Mouse (Mus musculus) ES-E14 (cell line): ENCODE measurements at regions not wholly inside any gene's neighbourhood (a gene's known extent, or its start where the extent isn't known, plus 50 kb on each side); places are given as distances from the start of the nearest gene placed in this dataset.

ENCODE experiments used
- DNase-seq: peaks from one replicate; pipeline ENCODE4 v3.0.0-alpha.2; 2013; ENCODE audit warnings: low read depth, low spot score
- H3K27ac ChIP-seq: 2 replicates; pipeline ENCODE4 v1.5.1; 2012; ENCODE audit warnings: low read depth, mild to moderate bottlenecking, low read length, moderate library complexity, mixed read lengths; ENCODE audit not compliant: poor library complexity, insufficient read depth, severe bottlenecking
- H3K36me3 ChIP-seq: 2 replicates; pipeline ENCODE4 v1.6.1; 2012; ENCODE audit warnings: mild to moderate bottlenecking, low read length, moderate library complexity, mixed read lengths; ENCODE audit not compliant: control insufficient read depth, poor library complexity, insufficient read depth, severe bottlenecking
- H3K4me1 ChIP-seq, 2 experiments: fragments of 150-350 bp in 1 of 2; sonication (generic) in 1 of 2; 2 replicates each; pipeline ENCODE4 v1.6.1; 2012; ENCODE audit warnings: low read length in 2 of 2, mild to moderate bottlenecking in 1 of 2, mixed read lengths in 1 of 2; ENCODE audit not compliant: control insufficient read depth in 2 of 2, insufficient read depth in 2 of 2, poor library complexity in 1 of 2
- H3K4me3 ChIP-seq, 2 experiments: fragments of 150-350 bp in 1 of 2; sonication (generic) in 1 of 2; 2 replicates each; pipeline ENCODE4 v1.5.1; 2012; ENCODE audit warnings: low read length in 2 of 2, low read depth in 1 of 2, mild to moderate bottlenecking in 1 of 2, mixed read lengths in 1 of 2; ENCODE audit not compliant: insufficient read depth in 1 of 2, poor library complexity in 1 of 2, severe bottlenecking in 1 of 2
- H3K9ac ChIP-seq: 2 replicates; pipeline ENCODE4 v1.6.1; 2012; ENCODE audit warnings: low read depth, mild to moderate bottlenecking, low read length, mixed read lengths; ENCODE audit not compliant: poor library complexity, insufficient read depth, severe bottlenecking
- H3K9me3 ChIP-seq: fragments of 150-350 bp; sonication (generic); 2 replicates; pipeline ENCODE4 v1.6.1; 2012; ENCODE audit warnings: low read depth, mild to moderate bottlenecking, low read length; ENCODE audit not compliant: control insufficient read depth, insufficient read depth
- CHD2 ChIP-seq: IDR thresholded peaks from 2 replicates; pipeline ENCODE4 v1.6.1; 2014; ENCODE audit warnings: mild to moderate bottlenecking, low read depth, low read length, inconsistent platforms
- HCFC1 ChIP-seq: IDR thresholded peaks from 2 replicates; pipeline ENCODE4 v1.6.1; 2012; ENCODE audit warnings: low read length, inconsistent platforms, borderline replicate concordance; ENCODE audit not compliant: insufficient read depth
- MAFK ChIP-seq: IDR thresholded peaks from 2 replicates; pipeline ENCODE4 v1.6.1; 2014; ENCODE audit warnings: mild to moderate bottlenecking, low read depth, low read length, inconsistent platforms; ENCODE audit not compliant: insufficient read depth
- ZC3H11A ChIP-seq: IDR thresholded peaks from 2 replicates; pipeline ENCODE4 v1.6.1; 2012; ENCODE audit warnings: low read depth, mild to moderate bottlenecking, inconsistent platforms, low read length, borderline replicate concordance
- ZNF384 ChIP-seq: IDR thresholded peaks from 2 replicates; pipeline ENCODE4 v1.6.1; 2012; ENCODE audit warnings: low read depth, low read length, inconsistent platforms
- in situ Hi-C, 2 experiments: fragments of 600-800 bp; cut with MboI; formaldehyde crosslinking; loops; one replicate each; pipeline ENCODE4 v1.15.1; 2025; ENCODE audit warnings: low sequenced_read_pairs in 2 of 2, inconsistent platforms in 1 of 2; ENCODE audit not compliant: unreplicated experiment in 2 of 2

GRCm38 (mm10) chr13:97587088-97587487, 173.3 kb downstream of the Gm10260 start:
- peak; percentile 65 for TF ChIP-seq MAFK
- TF ChIP-seq ZC3H11A: peak; percentile 46; the same call in 1 of the 2 replicates
- no peak for TF ChIP-seq CHD2
- no peak for TF ChIP-seq ZNF384
- no peak for TF ChIP-seq HCFC1
- Histone ChIP-seq H3K4me3 (peak overlapping the region in 1 of 2 experiments; percentile 5; a peak in 2 of 4 replicates), H3K4me1 (peaks cover 12 to 21% of the 10 kb centered on the region in 2 experiments), H3K9me3 (no peaks in the 10 kb centered on the region), H3K9ac (peak overlapping the region; percentile 59), H3K36me3 (no peaks in the 10 kb centered on the region), H3K27ac (peak overlapping the region; percentile 61)
- no peak for DNase-seq
- in situ Hi-C loops: no loop called here

DNA sequence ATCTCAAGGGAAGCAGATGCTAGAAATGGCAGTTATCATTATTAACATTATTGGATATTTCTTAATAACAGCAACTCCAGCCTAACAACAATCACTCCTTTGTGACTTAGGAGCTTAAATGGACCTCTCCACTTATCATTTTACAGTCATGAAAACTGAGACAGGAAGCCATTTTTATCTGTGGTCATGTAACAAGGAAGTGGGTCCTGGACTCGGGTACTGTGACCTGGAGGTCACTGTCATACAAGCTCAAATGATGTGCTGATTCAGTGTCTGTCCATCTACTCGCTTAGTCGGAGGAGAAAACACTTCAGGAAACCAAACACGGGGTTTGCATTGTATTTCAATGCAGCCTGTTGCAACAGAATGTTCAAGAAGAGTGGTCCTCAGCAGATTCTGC, 176.4 kb downstream of the Gm10260 start:
- Histone ChIP-seq H3K36me3 (no peaks in the 10 kb centered on the region), H3K27ac (no peak overlapping the region), H3K9ac (no peak overlapping the region), H3K4me1 (peaks cover 6 to 18% of the 10 kb centered on the region in 2 experiments), H3K9me3 (no peaks in the 10 kb centered on the region), H3K4me3 (no peak overlapping the region)
- in situ Hi-C loops: no loop called here
- TF ChIP-seq MAFK: no peak
- no peak for TF ChIP-seq CHD2
- no peak for TF ChIP-seq ZNF384
- no peak for TF ChIP-seq HCFC1
- no peak for TF ChIP-seq ZC3H11A
- no peak for DNase-seq

DNA sequence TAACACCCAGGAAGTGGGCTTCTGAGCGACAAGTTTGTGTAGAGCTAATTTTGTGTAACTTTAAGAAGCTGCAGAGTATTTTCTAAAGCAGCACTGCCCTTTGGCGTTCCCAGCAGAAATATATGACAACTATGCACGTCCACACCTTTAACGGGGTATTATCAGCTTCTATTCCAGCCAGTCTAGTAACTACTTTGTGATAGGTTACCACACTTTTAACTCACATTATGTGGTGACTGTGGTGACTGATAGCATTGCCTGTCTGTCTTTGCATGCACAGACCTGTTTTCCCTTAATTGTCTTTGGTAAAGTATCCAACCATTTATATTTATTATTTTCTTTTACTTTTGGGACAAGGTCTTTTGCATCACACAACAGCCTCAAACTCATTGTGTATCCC, 179.1 kb downstream of the Gm10260 start:
- no peak overlapping the region for H3K4me3 ChIP-seq
- H3K4me1 ChIP-seq: peaks cover 2 to 7% of the 10 kb centered on the region in 2 experiments; a peak in 3 of 4 replicates
- in situ Hi-C loops: no loop called here
- no peak for DNase-seq
- H3K27ac ChIP-seq: no peak overlapping the region
- H3K9me3 ChIP-seq: no peaks in the 10 kb centered on the region
- no peak for TF ChIP-seq CHD2
- TF ChIP-seq ZC3H11A: no peak
- no peak for TF ChIP-seq MAFK
- TF ChIP-seq HCFC1: no peak
- TF ChIP-seq ZNF384: no peak
- no peak overlapping the region for H3K9ac ChIP-seq
- H3K36me3 ChIP-seq: no peaks in the 10 kb centered on the region

- no peaks in the 10 kb centered on the region for H3K9me3 ChIP-seq
- H3K9ac ChIP-seq: no peak overlapping the region
- 0 out of 2 replicates have a peak overlapping the region, but pooled peaks have one; percentile 9 for H3K27ac ChIP-seq
- in situ Hi-C loops: no loop called here
- no peak for DNase-seq
- TF ChIP-seq ZNF384 (no peak), CHD2 (no peak), HCFC1 (no peak), ZC3H11A (no peak), MAFK (no peak)
- H3K4me3 ChIP-seq: no peak overlapping the region
- no peaks in the 10 kb centered on the region for H3K36me3 ChIP-seq
- peaks cover 2 to 7% of the 10 kb centered on the region in 2 experiments; a peak in 3 of 4 replicates for H3K4me1 ChIP-seq
Observed at GRCm38 (mm10) chr13:97580241-97580874, 180.1 kb downstream of the Gm10260 start.

- peaks cover 7 to 9% of the 10 kb centered on the region in 2 experiments; a peak in 3 of 4 replicates for H3K4me1 ChIP-seq
- H3K4me3 ChIP-seq: no peak overlapping the region
- no peaks in the 10 kb centered on the region for H3K9me3 ChIP-seq
- H3K27ac ChIP-seq: no peak overlapping the region; the same call in 1 of the 2 replicates
- H3K9ac ChIP-seq: no peak overlapping the region
- no peak for DNase-seq
- no peaks in the 10 kb centered on the region for H3K36me3 ChIP-seq
- TF ChIP-seq HCFC1: no peak
- TF ChIP-seq CHD2: no peak
- TF ChIP-seq ZNF384: no peak
- TF ChIP-seq MAFK: no peak
- TF ChIP-seq ZC3H11A: no peak
- in situ Hi-C loops: no loop called here
Observed at GRCm38 (mm10) chr13:97578595-97578994, 181.8 kb downstream of the Gm10260 start.
